Mouse (Mus musculus) spleen, adult 12 weeks (tissue): Measurements from ENCODE around the gene Lmtk2.
A peak's percentile ranks its signal among the peaks of the same experiment; 100 is the strongest.

Experiments
- DNase-seq: peaks from one replicate; pipeline ENCODE4 v3.0.0; 2022; ENCODE audit warnings: low spot score

Lmtk2 gene

DNA sequence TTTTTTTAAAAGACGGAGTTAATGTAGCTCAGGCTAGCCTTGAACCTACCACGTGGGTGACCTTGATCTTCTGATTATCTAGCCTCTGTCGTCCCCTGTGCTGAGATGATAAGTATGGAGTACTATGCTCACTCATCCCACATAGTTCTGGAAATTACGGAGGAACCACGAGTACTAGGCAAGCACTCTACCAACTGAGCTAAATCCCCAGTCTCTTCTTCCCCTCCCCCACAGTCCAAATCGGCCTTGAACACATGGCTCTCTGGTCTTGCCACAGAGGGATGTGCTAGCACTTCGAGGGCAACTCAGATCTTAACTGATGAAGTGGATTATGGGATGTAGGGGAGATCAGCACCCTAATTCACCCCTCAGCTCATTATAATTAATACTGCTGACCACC is 117.8 kb downstream of the Lmtk2 start:
- DNase-seq: no peak

GRCm38 (mm10) chr5:144219306-144219705 is 119.1 kb downstream of the Lmtk2 start:
- no peak for DNase-seq

GRCm38 (mm10) chr5:144219936-144220335 is 119.7 kb downstream of the Lmtk2 start:
- no peak for DNase-seq

GRCm38 (mm10) chr5:144221305-144221704 is 121.1 kb downstream of the Lmtk2 start:
- peak; percentile 21 for DNase-seq

- DNase-seq: no peak
Measured at GRCm38 (mm10) chr5:144222811-144223502, 122.7 kb downstream of the Lmtk2 start.

- peak; percentile 80 for DNase-seq
Measured at GRCm38 (mm10) chr5:144223503-144223862, 123.2 kb downstream of the Lmtk2 start, which contains the start of gene Tecpr1. Tecpr1 (minus strand) TSS chr5:144223615.

GRCm38 (mm10) chr5:144223899-144224816 is 123.9 kb downstream of the Lmtk2 start:
- DNase-seq: no peak

GRCm38 (mm10) chr5:144226220-144226619 is 126.0 kb downstream of the Lmtk2 start:
- no peak for DNase-seq

DNA sequence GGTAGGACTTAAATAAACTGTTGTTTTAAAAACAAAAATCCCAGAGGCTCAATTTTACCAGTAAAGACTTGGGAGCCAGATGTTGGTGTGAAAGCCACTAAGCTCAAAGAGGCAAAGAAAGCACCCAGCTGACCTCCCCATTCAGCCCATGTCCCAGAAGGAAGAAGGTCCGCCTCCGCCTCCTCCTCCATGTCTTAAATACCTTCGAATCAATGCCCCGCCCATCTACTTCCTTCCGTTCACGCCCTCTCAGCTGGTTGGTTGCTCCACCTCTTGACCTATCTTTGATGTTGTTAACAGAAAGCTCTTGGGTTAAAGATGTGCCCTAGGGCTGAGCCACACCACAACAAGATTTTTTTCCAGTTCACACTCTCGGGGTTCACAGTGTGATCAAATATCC is 130.0 kb downstream of the Lmtk2 start:
- DNase-seq: no peak

- no peak for DNase-seq
Measured at GRCm38 (mm10) chr5:144231410-144231809, 131.2 kb downstream of the Lmtk2 start.

DNA sequence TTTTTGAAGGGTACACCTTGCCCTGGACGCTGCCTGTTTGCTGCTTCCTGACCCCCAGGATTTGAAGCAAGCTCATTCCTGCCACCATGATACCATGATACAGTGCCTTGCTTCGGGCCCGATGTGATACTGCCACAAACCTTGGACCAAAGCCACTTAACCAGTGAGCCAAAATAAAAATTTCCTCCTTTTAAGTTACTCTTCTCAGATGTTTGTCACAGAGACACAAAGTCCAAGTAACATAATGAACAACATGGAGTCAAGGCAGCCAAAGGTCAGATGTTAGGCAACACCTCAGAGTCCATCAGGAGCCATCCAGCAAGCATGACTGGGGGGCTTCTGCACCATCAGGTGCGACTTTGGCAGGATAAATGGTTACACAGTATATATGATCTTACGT is 132.3 kb downstream of the Lmtk2 start:
- no peak for DNase-seq

DNA sequence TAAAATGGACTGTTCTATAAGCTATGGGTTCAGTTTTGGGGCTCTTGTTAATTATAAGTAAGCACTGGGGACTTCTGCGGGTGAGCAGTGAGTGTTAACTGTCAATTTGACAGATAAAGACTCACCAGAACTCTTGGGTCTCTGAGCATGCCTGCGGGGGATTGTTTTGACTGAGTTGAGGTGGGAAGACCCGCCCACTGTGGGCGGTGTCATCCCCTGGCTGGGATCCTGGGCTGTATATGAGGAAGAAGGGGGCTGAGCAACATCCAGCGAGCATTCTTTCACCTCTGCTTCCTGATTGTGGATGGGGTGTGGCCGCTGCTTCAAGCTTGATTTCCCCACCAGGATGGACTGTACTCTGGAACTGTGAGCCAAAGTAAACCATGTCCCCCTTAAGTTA is 134.0 kb downstream of the Lmtk2 start:
- no peak for DNase-seq

- DNase-seq: no peak
Measured at GRCm38 (mm10) chr5:144234714-144235113, 134.5 kb downstream of the Lmtk2 start.
